Mouse (Mus musculus) cerebellum, adult 2 months (tissue): Measurements from ENCODE around the gene Slc25a26. TPM values are rescaled to one million over a fixed set of nuclear protein-coding genes. Genes with fewer than 3 reads are reported as not detected.

ENCODE experiments used
- DNase-seq, 2 experiments: peaks; one replicate each; pipeline ENCODE4 v3.0.0; 2021
- H3K27ac ChIP-seq: fragments of 200-500 bp; 2 replicates; pipeline ENCODE4 v1.5.1; 2012; ENCODE audit warnings: low read length, control low read depth, inconsistent platforms; ENCODE audit not compliant: insufficient read depth
- H3K27me3 ChIP-seq: fragments of 200-500 bp; 2 replicates; pipeline ENCODE4 v1.6.1; 2012; ENCODE audit warnings: inconsistent platforms, mild to moderate bottlenecking, low read length, moderate library complexity; ENCODE audit not compliant: control insufficient read depth, insufficient read depth
- H3K4me1 ChIP-seq: fragments of 200-500 bp; 2 replicates; pipeline ENCODE4 v1.6.1; 2011; ENCODE audit warnings: low read length; ENCODE audit not compliant: control insufficient read depth, insufficient read depth
- H3K4me3 ChIP-seq: fragments of 200-500 bp; replicated peaks from 2 replicates; pipeline ENCODE3; 2011; ENCODE audit warnings: mild to moderate bottlenecking, low read depth, low read length, control low read depth; ENCODE audit not compliant: insufficient read depth
- CTCF ChIP-seq: fragments of 200-500 bp; IDR thresholded peaks from 2 replicates; pipeline ENCODE4 v1.5.1; 2011; ENCODE audit warnings: low read depth, mild to moderate bottlenecking, control low read depth, low read length, moderate library complexity, borderline replicate concordance; ENCODE audit not compliant: insufficient read depth
- POLR2A ChIP-seq: fragments of 200-500 bp; IDR thresholded peaks from 2 replicates; pipeline ENCODE4 v1.6.1; 2011; ENCODE audit warnings: low read length, control low read depth, borderline replicate concordance; ENCODE audit not compliant: insufficient read depth
- WGBS: fragments of 180-500 bp; shearing (Covaris S2); methylation state at CpG from one replicate; pipeline ENCODE4 v1.1.7; 2018; 5-methylcytosine and 5-hydroxymethylcytosine counted together
- polyA plus RNA-seq: library from polyadenylated mRNA; depleted of rRNA; stranded (reverse); fragments of >200 nt; gene quantifications from 2 replicates; pipeline ENCODE4 v1.2.3, GENCODE M21; 2012

Gene Slc25a26
- polyA plus RNA-seq, 1 experiment: 17.3 TPM

DNA sequence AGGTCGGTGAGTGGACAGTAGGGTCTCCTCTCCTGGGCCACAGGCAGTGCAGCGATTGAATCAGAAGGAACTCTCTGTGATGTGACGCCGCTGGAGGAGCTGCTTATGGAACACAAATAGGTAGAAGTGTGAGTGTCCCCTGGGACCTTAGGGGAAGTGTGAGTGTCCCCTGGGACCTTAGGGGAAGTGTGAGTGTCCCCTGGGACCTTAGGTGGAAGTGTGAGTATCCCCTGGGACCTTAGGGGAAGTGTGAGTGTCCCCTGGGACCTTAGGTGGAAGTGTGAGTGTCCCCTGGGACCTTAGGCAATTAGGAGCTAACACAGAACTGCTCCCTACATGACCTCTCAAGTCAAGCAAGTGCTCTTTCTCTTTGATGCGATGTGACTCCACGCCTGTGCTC is 18.0 kb downstream of the Slc25a26 start:
- DNase-seq: no peak
- WGBS: 94% methylated on average over 6 of the region's 6 CpGs
- H3K4me3 ChIP-seq: no peak overlapping the region
- no peak overlapping the region for H3K27ac ChIP-seq
- H3K27me3 ChIP-seq: no peaks in the 10 kb centered on the region
- 0 out of 2 replicates have a peak, but pooled peaks cover 4% of the 10 kb centered on the region for H3K4me1 ChIP-seq
- TF ChIP-seq CTCF (no peak), POLR2A (no peak)

DNA sequence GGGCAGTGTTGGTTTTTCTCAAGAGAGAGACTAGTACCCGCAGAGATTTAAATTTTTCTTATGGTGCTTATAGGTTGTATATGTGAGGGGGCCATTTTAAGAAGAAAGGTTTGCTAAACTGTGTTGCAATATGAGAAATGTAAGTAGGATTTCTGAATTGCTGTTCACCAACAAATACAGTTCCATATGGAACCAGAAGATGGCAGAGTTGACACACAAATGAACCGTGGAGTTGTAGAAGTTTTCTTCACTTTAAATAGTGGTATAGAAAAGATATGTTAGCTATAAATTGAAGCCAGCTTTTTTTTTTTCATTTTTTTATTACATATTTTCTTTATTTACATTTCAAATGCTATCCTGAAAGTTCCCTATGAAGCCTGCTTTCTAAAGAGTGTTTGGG is 24.2 kb downstream of the Slc25a26 start:
- DNase-seq: no peak
- Histone ChIP-seq H3K27me3 (no peaks in the 10 kb centered on the region), H3K4me1 (0 out of 2 replicates have a peak, but pooled peaks cover 4% of the 10 kb centered on the region), H3K27ac (no peak overlapping the region), H3K4me3 (no peak overlapping the region)
- TF ChIP-seq POLR2A (no peak), CTCF (peak; percentile 25; the same call in 1 of the 2 replicates)
- WGBS: 33% methylated on average over 2 of the region's 2 CpGs

DNA sequence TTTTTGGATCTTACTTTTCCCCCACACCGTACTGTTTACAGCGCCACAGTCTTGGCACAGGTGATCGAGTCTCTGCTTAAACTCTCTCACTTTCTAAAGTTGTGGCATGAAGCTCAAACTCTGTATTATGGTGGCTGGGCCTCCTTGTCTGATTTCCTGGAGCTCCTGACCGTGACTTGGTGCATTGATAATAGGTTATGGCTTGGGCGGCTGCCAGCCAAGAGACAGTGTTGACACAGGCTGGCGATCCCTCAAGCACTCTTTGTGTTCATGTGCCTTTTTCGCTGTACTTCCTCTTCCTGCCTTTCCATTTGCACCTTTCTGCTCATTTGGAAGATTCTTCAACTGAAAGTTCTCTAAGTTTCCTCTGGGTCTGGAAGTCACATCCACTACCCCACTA is 30.6 kb downstream of the Slc25a26 start:
- H3K4me1 ChIP-seq: no peaks in the 10 kb centered on the region
- no peak for DNase-seq
- 50% methylated on average over 7 of the region's 7 CpGs for WGBS
- H3K27ac ChIP-seq: no peak overlapping the region
- H3K27me3 ChIP-seq: no peaks in the 10 kb centered on the region
- H3K4me3 ChIP-seq: no peak overlapping the region
- no peak for TF ChIP-seq CTCF
- TF ChIP-seq POLR2A: no peak

DNA sequence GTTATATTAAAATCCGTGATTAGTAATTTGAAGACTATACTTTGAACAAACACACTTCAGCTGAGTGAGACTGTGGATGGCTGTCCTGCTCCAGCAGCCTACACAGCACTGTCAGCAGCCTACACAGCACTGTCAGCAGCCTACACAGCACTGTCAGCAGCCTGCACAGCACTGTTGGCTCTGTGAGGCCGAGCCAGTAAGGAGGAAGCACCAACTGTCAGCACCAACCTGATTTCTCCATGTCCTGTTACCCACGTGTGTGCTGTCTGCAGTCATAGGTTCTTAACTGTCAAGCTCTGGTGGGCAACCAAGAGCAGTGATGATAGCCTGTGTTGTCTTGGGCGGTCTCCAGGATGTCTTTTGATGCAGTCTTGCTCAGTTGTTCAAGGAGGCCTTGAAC is 32.0 kb downstream of the Slc25a26 start:
- no peaks in the 10 kb centered on the region for H3K4me1 ChIP-seq
- DNase-seq: no peak
- 73% methylated on average over 4 of the region's 4 CpGs for WGBS

DNA sequence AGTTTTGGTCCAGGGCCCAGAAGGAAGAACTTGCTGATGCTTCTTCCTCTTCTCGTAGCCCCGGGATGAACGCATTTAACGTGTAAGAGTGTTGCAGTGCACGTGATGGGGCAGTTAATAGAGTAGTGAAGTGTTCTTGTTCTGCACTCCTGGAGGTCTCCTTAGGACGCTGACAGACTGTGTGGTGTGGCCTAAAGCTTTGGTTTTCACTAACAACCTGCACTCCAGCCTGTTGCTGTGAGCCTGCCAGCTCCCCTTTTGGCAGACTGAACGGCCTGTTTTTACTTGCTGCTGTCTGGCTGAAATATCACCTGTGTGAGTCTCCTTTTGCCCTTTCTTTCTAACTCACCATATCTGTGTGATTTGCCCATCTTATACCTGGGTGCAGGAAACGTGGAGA is 36.3 kb downstream of the Slc25a26 start:
- Histone ChIP-seq H3K27me3 (no peaks in the 10 kb centered on the region), H3K4me3 (no peak overlapping the region), H3K4me1 (no peaks in the 10 kb centered on the region), H3K27ac (no peak overlapping the region)
- TF ChIP-seq CTCF (no peak), POLR2A (no peak)
- WGBS: 41% methylated on average over 8 of the region's 8 CpGs
- DNase-seq: no peak

More for the DNA sequence above, 32.0 kb downstream of the Slc25a26 start:
- Histone ChIP-seq H3K4me3 (no peak overlapping the region), H3K27ac (no peak overlapping the region), H3K27me3 (no peaks in the 10 kb centered on the region)
- no peak for TF ChIP-seq CTCF
- no peak for TF ChIP-seq POLR2A

DNA sequence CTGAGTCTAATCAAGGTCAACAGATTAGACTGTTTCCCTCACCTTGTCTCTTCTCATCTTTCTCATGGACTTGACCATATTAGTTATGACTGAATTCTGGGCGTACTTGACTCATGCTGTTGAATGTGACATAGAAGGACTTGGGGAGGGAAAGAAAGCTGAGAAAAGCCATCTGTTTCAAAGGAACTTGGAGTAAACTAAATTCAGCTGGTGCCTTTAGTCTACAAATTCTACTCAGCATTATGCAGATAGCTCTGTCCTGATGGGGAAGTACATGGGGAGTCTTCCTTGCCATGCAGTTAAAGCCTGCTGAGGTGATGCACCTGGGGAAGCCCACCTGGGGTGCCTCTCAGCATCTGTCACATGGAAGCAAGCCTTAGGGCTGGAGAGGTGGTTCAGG is 37.5 kb downstream of the Slc25a26 start:
- H3K27ac ChIP-seq: no peak overlapping the region
- DNase-seq: no peak
- H3K27me3 ChIP-seq: no peaks in the 10 kb centered on the region
- no peaks in the 10 kb centered on the region for H3K4me1 ChIP-seq
- no peak for TF ChIP-seq POLR2A
- no peak for TF ChIP-seq CTCF
- no peak overlapping the region for H3K4me3 ChIP-seq
- 73% methylated on average over 1 of the region's 1 CpGs for WGBS

DNA sequence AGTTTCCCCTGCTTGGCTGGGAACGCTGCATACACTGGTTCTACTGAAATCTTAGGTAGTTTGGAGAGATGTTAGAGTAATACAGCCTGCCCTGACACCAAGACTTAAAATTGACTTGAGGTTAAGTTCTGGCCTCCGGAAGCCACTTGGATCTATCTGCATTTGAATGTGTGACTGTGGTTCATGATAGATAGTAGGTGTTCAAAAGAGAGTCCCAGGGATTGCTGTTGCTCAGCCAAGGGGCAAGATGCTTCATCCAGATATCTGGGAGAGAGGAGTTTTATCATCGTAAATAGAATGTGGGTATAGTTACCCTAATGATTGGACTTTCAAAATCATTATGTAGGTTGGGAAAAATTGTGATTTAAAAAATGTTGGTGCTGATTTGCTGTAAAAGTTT is 40.0 kb downstream of the Slc25a26 start:
- Histone ChIP-seq H3K27ac (no peak overlapping the region), H3K27me3 (no peaks in the 10 kb centered on the region), H3K4me1 (no peaks in the 10 kb centered on the region), H3K4me3 (no peak overlapping the region)
- no peak for DNase-seq
- TF ChIP-seq POLR2A: no peak
- TF ChIP-seq CTCF: no peak
- 67% methylated on average over 3 of the region's 3 CpGs for WGBS

DNA sequence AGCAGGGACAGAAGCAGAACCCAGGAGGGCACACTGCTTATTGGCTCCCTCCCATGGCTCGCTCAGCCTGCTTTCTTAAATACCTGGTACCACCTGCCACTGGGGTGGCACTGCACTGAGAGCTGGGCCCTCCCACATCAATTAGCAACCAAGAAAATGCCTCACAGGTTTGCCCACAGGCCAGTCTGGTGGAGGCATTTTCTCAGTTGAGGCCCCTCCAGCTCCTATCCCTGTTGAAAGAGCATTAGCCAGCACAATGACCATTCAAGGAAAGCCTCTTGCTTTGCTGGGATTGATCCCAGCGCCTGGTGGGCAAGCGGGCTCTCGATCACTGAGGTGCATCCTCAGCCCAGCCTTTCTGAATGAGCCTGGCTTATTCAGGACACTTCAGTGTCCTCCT is 40.5 kb downstream of the Slc25a26 start:
- DNase-seq: no peak
- 45% methylated on average over 4 of the region's 4 CpGs for WGBS
- no peak for TF ChIP-seq CTCF
- no peak for TF ChIP-seq POLR2A
- no peak overlapping the region for H3K27ac ChIP-seq
- H3K4me1 ChIP-seq: no peaks in the 10 kb centered on the region
- H3K27me3 ChIP-seq: no peaks in the 10 kb centered on the region
- no peak overlapping the region for H3K4me3 ChIP-seq
